Mouse (Mus musculus): ENCODE results near the gene Spa17. TPM values are rescaled to one million over a fixed set of nuclear protein-coding genes. Genes with fewer than 3 reads are reported as not detected.

Spa17 gene
- polyA plus RNA-seq, 1 experiment = 1.8 TPM

- H3K4me1 ChIP-seq = peaks cover 95% of the 10 kb centered on the region
- peak; percentile 43; the same call in 1 of the 2 replicates for TF ChIP-seq FLI1 (IDR thresholded peaks at IDR 0.05; ENCODE audit: low read length)
- peak; percentile 84; the same call in 2 of the 3 replicates for TF ChIP-seq GATA1 (IDR thresholded peaks at IDR 0.05; ENCODE audit: borderline replicate concordance, low read length)
- peak overlapping the region; percentile 99 for H3K4me3 ChIP-seq (replicated peaks)
- H3K9me3 ChIP-seq = no peaks in the 10 kb centered on the region
- no peaks in the 10 kb centered on the region for H3K27me3 ChIP-seq (replicated peaks)
- H3K36me3 ChIP-seq (replicated peaks; ENCODE audit: low read length) = peaks cover 31% of the 10 kb centered on the region
Observed at GRCm38 (mm10) chr9:37554279-37554678, 59.2 kb downstream of the Spa17 start.

Other genes with a start within 250 kb of the Spa17 start
- gene Hepacam, start 246.4 kb downstream of the Spa17 start, polyA plus RNA-seq (2012; ENCODE audit: insufficient read depth, low replicate concordance) = not detected in 2 replicates
- gene Robo4, start 211.8 kb downstream of the Spa17 start, polyA plus RNA-seq (2012; ENCODE audit: insufficient read depth, low replicate concordance) = not detected in 2 replicates
- 433 and 1,147 TPM in 2 replicates for gene Robo3, start 180.5 kb downstream of the Spa17 start, polyA plus RNA-seq (2012; ENCODE audit: insufficient read depth, low replicate concordance)
- 1.5 and 3.5 TPM in 2 replicates for gene Msantd2, start 124.4 kb downstream of the Spa17 start, polyA plus RNA-seq (2012; ENCODE audit: insufficient read depth, low replicate concordance)
- 10.7 and 14.5 TPM in 2 replicates for gene Esam, start 85.6 kb downstream of the Spa17 start, polyA plus RNA-seq (2012; ENCODE audit: insufficient read depth, low replicate concordance)
- not detected in 2 replicates for gene Vsig2, start 74.5 kb downstream of the Spa17 start, polyA plus RNA-seq (2012; ENCODE audit: insufficient read depth, low replicate concordance)
- 5,423 and 8,339 TPM in 2 replicates for gene Nrgn, start 60.8 kb downstream of the Spa17 start, polyA plus RNA-seq (2012; ENCODE audit: insufficient read depth, low replicate concordance)
- gene Siae, start 58.0 kb downstream of the Spa17 start, polyA plus RNA-seq (2012; ENCODE audit: insufficient read depth, low replicate concordance) = 0.40 TPM in 1 of 2 replicates, not detected in the other
- 34.5 and 61.7 TPM in 2 replicates for gene Tbrg1, start 43.6 kb upstream of the Spa17 start, polyA plus RNA-seq (2012; ENCODE audit: insufficient read depth, low replicate concordance)
- not detected in 2 replicates for gene Panx3, start 55.5 kb upstream of the Spa17 start, polyA plus RNA-seq (2012; ENCODE audit: insufficient read depth, low replicate concordance)
- not detected in 2 replicates for gene Olfr160, start 102.5 kb upstream of the Spa17 start, polyA plus RNA-seq (2012; ENCODE audit: insufficient read depth, low replicate concordance)
- not detected in 2 replicates for gene Olfr874, start 131.4 kb upstream of the Spa17 start, polyA plus RNA-seq (2012; ENCODE audit: insufficient read depth, low replicate concordance)
- gene Olfr875, start 158.1 kb upstream of the Spa17 start, polyA plus RNA-seq (2012; ENCODE audit: insufficient read depth, low replicate concordance) = not detected in 2 replicates
- gene Olfr876, start 189.3 kb upstream of the Spa17 start, polyA plus RNA-seq (2012; ENCODE audit: insufficient read depth, low replicate concordance) = not detected in 2 replicates
- gene Olfr877, start 240.5 kb upstream of the Spa17 start, polyA plus RNA-seq (2012; ENCODE audit: insufficient read depth, low replicate concordance) = not detected in 2 replicates

All from megakaryocyte, embryonic 14.5 days (primary cell).